ENCODE assay signal across 17 mouse cellular contexts in genomic region chr8:106818626-106819515, GRCm38 (mm10). TPM values are rescaled to one million over a fixed set of nuclear protein-coding genes. Genes with fewer than 3 reads are reported as not detected.
DNase-seq lines count a peak whose midpoint lies in the region; ATAC-seq and TF ChIP-seq lines count a peak whose summit lies in the region.
"Had no signal": no experiment of that assay in that cellular context is flagged by ENCODE, and none has a peak within 500 bp of the region (broad histone marks: within the 10 kb centered on the region; RNA-seq: fewer than 3 reads in every experiment).

No protein-coding gene starts in this region.

- TF ChIP-seq CTCF in Patski (IDR thresholded peaks at IDR 0.05), result no peak
- TF ChIP-seq CTCF in intestine, postnatal 0 days (IDR thresholded peaks at IDR 0.05; ENCODE audit: low read depth), result no peak

- peaks cover 7% of the 10 kb centered on the region for H3K36me3 ChIP-seq in kidney, embryonic 15.5 days
- no peaks in the 10 kb centered on the region for H3K36me3 ChIP-seq in limb, embryonic 11.5 days (ENCODE audit: control insufficient read depth, insufficient read depth, low read length)
- H3K36me3 ChIP-seq in intestine, postnatal 0 days (ENCODE audit: control insufficient read depth, insufficient read depth), result no peaks in the 10 kb centered on the region; the same call in 1 of the 2 replicates
- H3K36me3 ChIP-seq: midbrain, embryonic 12.5 days; neural tube, embryonic 13.5 days had no signal

- no peaks in the 10 kb centered on the region for H3K27me3 ChIP-seq in kidney, embryonic 15.5 days
- no peaks in the 10 kb centered on the region for H3K27me3 ChIP-seq in Patski
- no peaks in the 10 kb centered on the region for H3K27me3 ChIP-seq in limb, embryonic 11.5 days (ENCODE audit: control insufficient read depth, insufficient read depth, low read length)
- H3K27me3 ChIP-seq in intestine, postnatal 0 days (replicated peaks; ENCODE audit: control insufficient read depth, insufficient read depth, low read length), result no peaks in the 10 kb centered on the region
- H3K27me3 ChIP-seq: liver, embryonic 13.5 days; midbrain, embryonic 12.5 days; neural tube, embryonic 13.5 days had no signal

- in situ Hi-C loops in Patski (cut with MboI; ENCODE audit: low pct_unique_long_range_greater_than_20kb), result no loop called here

- H3K9me3 ChIP-seq in kidney, embryonic 15.5 days (replicated peaks), result no peaks in the 10 kb centered on the region
- H3K9me3 ChIP-seq in limb, embryonic 11.5 days (ENCODE audit: control insufficient read depth, low read length), result no peaks in the 10 kb centered on the region
- H3K9me3 ChIP-seq in intestine, postnatal 0 days (ENCODE audit: control insufficient read depth), result no peaks in the 10 kb centered on the region
- H3K9me3 ChIP-seq: liver, embryonic 13.5 days; midbrain, embryonic 12.5 days; neural tube, embryonic 13.5 days had no signal

- DNase-seq in heart, adult 11 months, result peak; percentile 79
- DNase-seq in heart, postnatal 36 days, result no peak
- no peak for DNase-seq in kidney, adult 11 months
- peak; percentile 34 for DNase-seq in Patski (ENCODE audit: low read depth, low spot score)
- DNase-seq in limb, embryonic 11.5 days (ENCODE audit: low spot score), result no peak
- DNase-seq in left cerebral cortex, adult 18-20 months (ENCODE audit: low spot score in 2 of 2), result no peak
- DNase-seq: cerebellum, postnatal 25 days; gastrocnemius, postnatal 14 days; liver, embryonic 13.5 days had no signal

- H3K4me2 ChIP-seq in kidney, embryonic 15.5 days, result no peak overlapping the region
- no peak overlapping the region for H3K4me2 ChIP-seq in limb, embryonic 11.5 days (ENCODE audit: low read depth, severe bottlenecking)
- no peak overlapping the region for H3K4me2 ChIP-seq in intestine, postnatal 0 days (replicated peaks; ENCODE audit: low read depth)
- H3K4me2 ChIP-seq: heart, embryonic 11.5 days; liver, embryonic 13.5 days; midbrain, embryonic 12.5 days; neural tube, embryonic 13.5 days had no signal

- H3K9ac ChIP-seq in kidney, embryonic 15.5 days, result no peak overlapping the region
- H3K9ac ChIP-seq in limb, embryonic 11.5 days (ENCODE audit: low read length), result no peak overlapping the region
- no peak overlapping the region for H3K9ac ChIP-seq in intestine, postnatal 0 days (ENCODE audit: low read depth, low read length)
- H3K9ac ChIP-seq: liver, embryonic 13.5 days; midbrain, embryonic 12.5 days; neural tube, embryonic 13.5 days had no signal

- POLR2A ChIA-PET in Patski (lab: Charles Lee), result interaction anchor here (0.6 kb wide), 1 partner anchor 22 kb away, joined by 5 read pairs; no protein-coding TSS in a partner anchor

- 0 out of 2 replicates have a peak, but pooled peaks have one; percentile 37 for ATAC-seq in kidney, embryonic 15.5 days (replicated peaks; ENCODE audit: low FRiP score)
- ATAC-seq in Patski, result peak; percentile 44
- ATAC-seq in limb, embryonic 11.5 days (ENCODE audit: insufficient number of reproducible peaks, low FRiP score, low TSS enrichment, low read depth), result no peak
- ATAC-seq in intestine, postnatal 0 days, result no peak
- ATAC-seq: activated CD4-positive, CD25-positive, alpha-beta regulatory T cell, adult 4 months; forebrain, embryonic 16.5 days had no signal

- CTCF ChIA-PET in Patski (lab: Charles Lee), result interaction anchor here (2.1 kb wide), 1 partner anchor 12 kb away, joined by 8 read pairs; no protein-coding TSS in a partner anchor

- intact Hi-C loops in heart, postnatal 36 days (cut with DNase I), result no loop called here

- no peak overlapping the region for H3K4me3 ChIP-seq in kidney, embryonic 15.5 days (replicated peaks)
- no peak overlapping the region for H3K4me3 ChIP-seq in limb, embryonic 11.5 days (ENCODE audit: low read depth, low read length)
- H3K4me3 ChIP-seq in intestine, postnatal 0 days (ENCODE audit: low read depth, low read length), result no peak overlapping the region
- H3K4me3 ChIP-seq: liver, embryonic 13.5 days; midbrain, embryonic 12.5 days; neural tube, embryonic 13.5 days had no signal

- H3K4me1 ChIP-seq in kidney, embryonic 15.5 days, result peaks cover 33% of the 10 kb centered on the region
- no peaks in the 10 kb centered on the region for H3K4me1 ChIP-seq in limb, embryonic 11.5 days (ENCODE audit: control insufficient read depth, insufficient read depth, low read length)
- no peaks in the 10 kb centered on the region; the same call in 1 of the 2 replicates for H3K4me1 ChIP-seq in intestine, postnatal 0 days (replicated peaks; ENCODE audit: control insufficient read depth, insufficient read depth, low read length)
- H3K4me1 ChIP-seq: liver, embryonic 13.5 days had no signal

- WGBS in kidney, embryonic 15.5 days, result 78% methylated on average over 17 of the region's 17 CpGs
- 89% methylated on average over 17 of the region's 17 CpGs for WGBS in limb, embryonic 11.5 days
- 85% methylated on average over 17 of the region's 17 CpGs for WGBS in intestine, postnatal 0 days

- peak overlapping the region; percentile 84 for H3K27ac ChIP-seq in kidney, embryonic 15.5 days
- H3K27ac ChIP-seq in limb, embryonic 11.5 days (replicated peaks; ENCODE audit: low read depth, low read length), result 0 out of 2 replicates have a peak overlapping the region, but pooled peaks have one; percentile 14
- no peak overlapping the region for H3K27ac ChIP-seq in intestine, postnatal 0 days (ENCODE audit: low read depth, low read length)
- H3K27ac ChIP-seq: liver, embryonic 13.5 days; midbrain, embryonic 12.5 days; neural tube, embryonic 13.5 days had no signal

RNA-seq across cellular contexts. Expression of gene Has3, which starts 51.2 kb away (rescaled TPM):
- total RNA-seq in heart, postnatal 36 days (2021), result 1 to 10 TPM; 1.4 to 1.5 TPM
- 1.2 and 1.5 TPM in 2 replicates for polyA plus RNA-seq in kidney, embryonic 15.5 days (2015; fragmentation: Nextera tagmentation; extraction: Ambion mirVana)
- polyA plus RNA-seq in Patski (2021), result 0.78 TPM
- 0.24 and 0.40 TPM in 2 replicates for polyA plus RNA-seq in limb, embryonic 11.5 days (2014; fragmentation: Nextera tagmentation; extraction: Ambion mirVana)
- 0.07 and 0.14 TPM in 2 replicates for polyA plus RNA-seq in intestine, postnatal 0 days (2015; fragmentation: Nextera tagmentation; extraction: Ambion mirVana)
- total RNA-seq in left cerebral cortex, adult 18-20 months (2021), result 1 to 10 TPM; 1.1 to 2.0 TPM
- total RNA-seq: hematopoietic stem cell, adult 5-6 weeks had no signal

Comparison
In these comparisons a context has a peak if more than half of its experiments do, and no peak if none do; other contexts are left out.
1. DNase-seq: peak in heart, adult 11 months (single experiment) and Patski (single experiment); none in heart, postnatal 36 days (0 of 2), kidney, adult 11 months (single experiment), limb, embryonic 11.5 days (single experiment) and left cerebral cortex, adult 18-20 months (0 of 2).
2. ATAC-seq: peak in kidney, embryonic 15.5 days (single experiment) and Patski (single experiment); none in limb, embryonic 11.5 days (single experiment) and intestine, postnatal 0 days (single experiment).